Mouse (Mus musculus) CH12.LX (cell line): ENCODE results near the gene Mthfd2l. TPM values are rescaled to one million over a fixed set of nuclear protein-coding genes. Genes with fewer than 3 reads are reported as not detected.

Experiments used
- DNase-seq: peaks from one replicate; pipeline ENCODE4 v3.0.0-alpha.2; 2013; ENCODE audit errors: extremely low read depth
- H3K27ac ChIP-seq: 2 replicates; pipeline ENCODE4 v1.5.1; 2012; ENCODE audit warnings: low read depth, mild to moderate bottlenecking, control low read depth, moderate library complexity; ENCODE audit not compliant: insufficient read depth
- H3K27me3 ChIP-seq: replicated peaks from 2 replicates; pipeline ENCODE3; 2012; ENCODE audit warnings: inconsistent platforms
- H3K36me3 ChIP-seq, 2 experiments: replicated peaks in 1 of 2; 2 replicates each; pipeline versions ENCODE3 to v1.6.1; 2012; ENCODE audit warnings: inconsistent platforms in 1 of 2, low read length in 1 of 2, mild to moderate bottlenecking in 1 of 2, mixed read lengths in 1 of 2, moderate library complexity in 1 of 2; ENCODE audit not compliant: control insufficient read depth in 1 of 2, insufficient read depth in 1 of 2
- H3K4me1 ChIP-seq, 2 experiments: 2 replicates each; pipeline ENCODE4 v1.6.1; 2012; ENCODE audit warnings: inconsistent platforms in 1 of 2, moderate library complexity in 1 of 2; ENCODE audit not compliant: insufficient read depth in 2 of 2, control insufficient read depth in 1 of 2
- H3K4me2 ChIP-seq: 2 replicates; pipeline ENCODE4 v1.6.1; 2012; ENCODE audit warnings: low read depth, mild to moderate bottlenecking, control low read depth; ENCODE audit not compliant: poor library complexity, insufficient read depth, severe bottlenecking
- H3K4me3 ChIP-seq, 3 experiments: fragments of 150-350 bp in 1 of 3; sonication (generic) in 1 of 3; replicated peaks in 1 of 3; 2 replicates each; pipeline versions ENCODE3 to v1.5.1; 2011 to 2012; ENCODE audit warnings: low read depth in 2 of 3, low read length in 2 of 3, mild to moderate bottlenecking in 2 of 3, moderate library complexity in 2 of 3, control low read depth in 1 of 3, improper control_type of control experiment in 1 of 3, inconsistent platforms in 1 of 3, mixed read lengths in 1 of 3; ENCODE audit not compliant: poor library complexity in 1 of 3
- H3K79me2 ChIP-seq: replicated peaks from 2 replicates; pipeline ENCODE4 v1.6.1; 2012; ENCODE audit warnings: mild to moderate bottlenecking, moderate library complexity; ENCODE audit not compliant: control insufficient read depth, poor library complexity, insufficient read depth, severe bottlenecking; ENCODE audit errors: extremely low read depth
- H3K9ac ChIP-seq: 2 replicates; pipeline ENCODE4 v1.6.1; 2012; ENCODE audit warnings: low read depth, mild to moderate bottlenecking, control low read depth, moderate library complexity; ENCODE audit not compliant: insufficient read depth
- H3K9me3 ChIP-seq: replicated peaks from 2 replicates; pipeline ENCODE3; 2012; ENCODE audit warnings: low read length, inconsistent platforms, mixed read lengths
- CHD2 ChIP-seq: IDR thresholded peaks from 2 replicates; pipeline ENCODE4 v1.6.1; 2011; ENCODE audit warnings: low read length, improper control_type of control experiment
- EP300 ChIP-seq: IDR thresholded peaks from 2 replicates; pipeline ENCODE4 v1.6.1; 2011; ENCODE audit warnings: low read length, improper control_type of control experiment
- HCFC1 ChIP-seq: IDR thresholded peaks from 2 replicates; pipeline ENCODE4 v1.6.1; 2012; ENCODE audit warnings: low read depth, mild to moderate bottlenecking, inconsistent platforms, low read length, improper control_type of control experiment
- JUN ChIP-seq: IDR thresholded peaks from 2 replicates; pipeline ENCODE4 v1.6.1; 2011; ENCODE audit warnings: low read depth, mild to moderate bottlenecking, low read length, improper control_type of control experiment, moderate library complexity; ENCODE audit not compliant: insufficient read depth
- JUND ChIP-seq: conservative IDR thresholded peaks from 2 replicates; pipeline ENCODE4 v1.6.1; 2011; ENCODE audit warnings: low read depth, low read length, improper control_type of control experiment
- MAX ChIP-seq: IDR thresholded peaks from 2 replicates; pipeline ENCODE4 v1.6.1; 2011; ENCODE audit warnings: low read length, improper control_type of control experiment
- MEF2A ChIP-seq: IDR thresholded peaks from 2 replicates; pipeline ENCODE4 v1.6.1; 2014; ENCODE audit warnings: low read depth, mild to moderate bottlenecking, inconsistent platforms, low read length, improper control_type of control experiment, borderline replicate concordance
- MXI1 ChIP-seq: IDR thresholded peaks from 2 replicates; pipeline ENCODE4 v1.6.1; 2011; ENCODE audit warnings: mild to moderate bottlenecking, low read depth, low read length, improper control_type of control experiment
- MYC ChIP-seq: IDR thresholded peaks from 2 replicates; pipeline ENCODE4 v1.6.1; 2011; ENCODE audit warnings: low read depth, mild to moderate bottlenecking, improper control_type of control experiment, low read length
- NELFE ChIP-seq: IDR thresholded peaks from 2 replicates; pipeline ENCODE4 v1.6.1; 2011; ENCODE audit warnings: low read depth, low read length, improper control_type of control experiment
- NRF1 ChIP-seq: IDR thresholded peaks from 2 replicates; pipeline ENCODE4 v1.6.1; 2014; ENCODE audit warnings: low read depth, mild to moderate bottlenecking, inconsistent platforms, low read length, improper control_type of control experiment, moderate library complexity
- POLR2A ChIP-seq: IDR thresholded peaks from 2 replicates; pipeline ENCODE4 v1.6.1; 2011; ENCODE audit warnings: low read depth, mild to moderate bottlenecking, improper control_type of control experiment, low read length
- POLR2AphosphoS2 ChIP-seq: IDR thresholded peaks from 2 replicates; pipeline ENCODE4 v1.6.1; 2011; ENCODE audit warnings: low read depth, low read length, improper control_type of control experiment
- SIN3A ChIP-seq: IDR thresholded peaks from 2 replicates; pipeline ENCODE4 v1.6.1; 2012; ENCODE audit warnings: low read length, improper control_type of control experiment, inconsistent platforms
- TCF12 ChIP-seq: IDR thresholded peaks from 2 replicates; pipeline ENCODE4 v1.6.1; 2014; ENCODE audit warnings: low read depth, mild to moderate bottlenecking, inconsistent platforms, low read length, improper control_type of control experiment
- UBTF ChIP-seq: IDR thresholded peaks from 2 replicates; pipeline ENCODE4 v1.6.1; 2012; ENCODE audit warnings: low read depth, mild to moderate bottlenecking, inconsistent platforms, low read length, improper control_type of control experiment, moderate library complexity
- USF1 ChIP-seq: IDR thresholded peaks from 2 replicates; pipeline ENCODE4 v1.6.1; 2014; ENCODE audit warnings: low read depth, mild to moderate bottlenecking, inconsistent platforms, low read length, improper control_type of control experiment
- USF2 ChIP-seq: conservative IDR thresholded peaks from 2 replicates; pipeline ENCODE4 v1.6.1; 2011; ENCODE audit warnings: low read depth, low read length, improper control_type of control experiment
- ZC3H11A ChIP-seq: IDR thresholded peaks from 2 replicates; pipeline ENCODE4 v1.6.1; 2012; ENCODE audit warnings: low read depth, mild to moderate bottlenecking, inconsistent platforms, low read length, improper control_type of control experiment
- ZKSCAN1 ChIP-seq: IDR thresholded peaks from 2 replicates; pipeline ENCODE4 v1.6.1; 2012; ENCODE audit warnings: low read depth, inconsistent platforms, low read length, improper control_type of control experiment, borderline replicate concordance
- ZNF384 ChIP-seq: IDR thresholded peaks from 2 replicates; pipeline ENCODE4 v1.6.1; 2012; ENCODE audit warnings: low read depth, low read length, improper control_type of control experiment, inconsistent platforms
- dilution Hi-C: fragments of 300-500 bp; cut with MboI; formaldehyde crosslinking; loops from 2 replicates; pipeline ENCODE4 v1.14.3; 2020; ENCODE audit warnings: low sequenced_read_pairs; ENCODE audit not compliant: extremely low pct_unique_long_range_greater_than_20kb, extremely low pct_ligation_motif_present
- in situ Hi-C: fragments of 300-500 bp; cut with MboI; formaldehyde crosslinking; loops from 3 replicates; pipeline ENCODE4 v1.14.3; 2019; ENCODE audit warnings: low sequenced_read_pairs, low pct_ligation_motif_present, low pct_unique_long_range_greater_than_20kb, mixed read lengths
- polyA plus RNA-seq: library from polyadenylated mRNA; unstranded; fragments of >175 nt; gene quantifications from 2 replicates; pipeline ENCODE4 v1.2.1, GENCODE M21; 2012; ENCODE audit warnings: low read depth; ENCODE audit not compliant: insufficient read length
- total RNA-seq, 2 experiments: library from RNA; depleted of rRNA; stranded (reverse); fragments of 300-350 nt in 1 of 2; fragments of >200 nt in 1 of 2; gene quantifications; 2 replicates each; pipeline ENCODE4 v1.2.3; 2012 to 2014

The Mthfd2l gene
- total and polyA plus RNA-seq, 3 experiments = 1.2 to 5.5 (median 3.7) TPM

DNA sequence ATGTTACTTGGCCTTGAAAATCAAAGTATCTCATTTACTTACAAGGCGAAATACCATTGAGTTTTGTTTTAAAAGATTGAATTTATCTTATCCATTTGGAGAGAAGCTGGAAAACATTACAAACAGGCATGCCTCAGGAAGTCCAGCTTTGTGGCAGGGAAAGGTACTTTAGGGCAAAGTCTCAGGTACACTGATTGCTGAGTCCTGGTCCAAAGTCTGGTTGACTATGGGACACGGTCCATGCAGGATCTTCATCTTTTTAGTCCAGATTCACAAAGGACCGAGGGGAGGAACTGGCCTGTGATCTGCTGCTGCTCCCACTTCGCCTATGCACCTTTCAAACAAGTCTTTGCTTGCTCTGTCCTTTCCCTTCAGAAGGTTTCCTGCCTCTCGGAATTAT lies 31.6 kb upstream of the Mthfd2l start:
- Histone ChIP-seq H3K9me3 (no peaks in the 10 kb centered on the region), H3K79me2 (no peaks in the 10 kb centered on the region), H3K27me3 (no peaks in the 10 kb centered on the region), H3K4me2 (no peak overlapping the region), H3K27ac (no peak overlapping the region), H3K4me3 (no peak overlapping the region)
- TF ChIP-seq MAX (no peak), MYC (no peak), MEF2A (no peak), USF2 (no peak), ZC3H11A (no peak), ZNF384 (no peak), JUND (no peak), NRF1 (no peak), NELFE (no peak), CHD2 (no peak), MXI1 (no peak), TCF12 (no peak), POLR2AphosphoS2 (no peak), EP300 (no peak), POLR2A (no peak), HCFC1 (no peak), USF1 (no peak), SIN3A (no peak), ZKSCAN1 (no peak), JUN (no peak)
- TF ChIP-seq, all 38 proteins: peak for 0
- H3K36me3 ChIP-seq = no peaks in the 10 kb centered on the region
- DNase-seq = no peak
- in situ Hi-C loops (no loop called here), dilution Hi-C loops (no loop called here)
- H3K4me1 ChIP-seq = peaks cover 5 to 31% of the 10 kb centered on the region in 2 experiments; a peak in 2 of 4 replicates
- no peak overlapping the region for H3K9ac ChIP-seq

- H3K9ac ChIP-seq = no peak overlapping the region
- TF ChIP-seq ZNF384 = 0 out of 2 replicates have a peak, but pooled peaks have one; percentile 12
- no peak for TF ChIP-seq UBTF
- in situ Hi-C loops (loop anchor here (10.0 kb wide), 1 partner anchor 245 kb away; no protein-coding TSS in a partner anchor), dilution Hi-C loops (no loop called here)
- no peaks in the 10 kb centered on the region for H3K27me3 ChIP-seq
- no peaks in the 10 kb centered on the region for H3K36me3 ChIP-seq
- no peaks in the 10 kb centered on the region for H3K79me2 ChIP-seq
- no peak for DNase-seq
- H3K9me3 ChIP-seq = no peaks in the 10 kb centered on the region
- no peak overlapping the region for H3K4me3 ChIP-seq
- H3K27ac ChIP-seq = no peak overlapping the region
- no peak overlapping the region for H3K4me2 ChIP-seq
- H3K4me1 ChIP-seq = peaks cover 5 to 31% of the 10 kb centered on the region in 2 experiments; a peak in 2 of 4 replicates
Measured at GRCm38 (mm10) chr5:90900147-90900546, 30.8 kb upstream of the Mthfd2l start.
